Mouse (Mus musculus) subcutaneous adipose tissue, adult 2 months (tissue): ENCODE measurements around the gene Scn11a. TPM values are rescaled to one million over a fixed set of nuclear protein-coding genes. Genes with fewer than 3 reads are reported as not detected.

Experiments used
- polyA plus RNA-seq: library from polyadenylated mRNA; depleted of rRNA; stranded (reverse); fragments of >200 nt; gene quantifications from 2 replicates; pipeline ENCODE4 v1.2.3, GENCODE M21; 2012; ENCODE audit warnings: low replicate concordance; rRNA removed

Scn11a gene
- 0.01 TPM in 1 of 2 replicates, not detected in the other for polyA plus RNA-seq

GRCm38 (mm10) chr9:119825297-119825696 is at the start of gene Scn11a:
TSS of gene Scn11a (minus strand) at chr9:119825456.

GRCm38 (mm10) chr9:119719222-119719621 is 106.0 kb downstream of the Scn11a start, which contains the start of gene Scn10a:
TSS of gene Scn10a (minus strand) at chr9:119719322.

Other genes with a start within 250 kb of the Scn11a start
- gene Scn5a, start 246.4 kb downstream of the Scn11a start, polyA plus RNA-seq = 1.2 and 1.6 TPM in 2 replicates
- not detected in 2 replicates for gene Scn10a, start 106.1 kb downstream of the Scn11a start, polyA plus RNA-seq
- gene Wdr48, start 69.4 kb upstream of the Scn11a start, polyA plus RNA-seq = 38.6 and 57.9 TPM in 2 replicates
- gene Gorasp1, start 112.1 kb upstream of the Scn11a start, polyA plus RNA-seq = 26.0 and 28.5 TPM in 2 replicates
- 0.05 TPM in 1 of 2 replicates, not detected in the other for gene Ttc21a, start 112.2 kb upstream of the Scn11a start, polyA plus RNA-seq
- gene Csrnp1, start 159.2 kb upstream of the Scn11a start, polyA plus RNA-seq = 16.6 and 18.4 TPM in 2 replicates
- gene Xirp1, start 198.1 kb upstream of the Scn11a start, polyA plus RNA-seq = 0.37 TPM in 2 replicates
- 2.3 and 27.5 TPM in 2 replicates for gene Cx3cr1, start 244.4 kb upstream of the Scn11a start, polyA plus RNA-seq